Mouse (Mus musculus) cerebellum, postnatal 10 days (tissue): ENCODE results near the gene Rflnb.

Experiments used
- DNase-seq, 2 experiments: peaks; one replicate each; pipeline ENCODE4 v3.0.0; 2021; ENCODE audit warnings: mixed read lengths in 2 of 2

The Rflnb gene

DNA sequence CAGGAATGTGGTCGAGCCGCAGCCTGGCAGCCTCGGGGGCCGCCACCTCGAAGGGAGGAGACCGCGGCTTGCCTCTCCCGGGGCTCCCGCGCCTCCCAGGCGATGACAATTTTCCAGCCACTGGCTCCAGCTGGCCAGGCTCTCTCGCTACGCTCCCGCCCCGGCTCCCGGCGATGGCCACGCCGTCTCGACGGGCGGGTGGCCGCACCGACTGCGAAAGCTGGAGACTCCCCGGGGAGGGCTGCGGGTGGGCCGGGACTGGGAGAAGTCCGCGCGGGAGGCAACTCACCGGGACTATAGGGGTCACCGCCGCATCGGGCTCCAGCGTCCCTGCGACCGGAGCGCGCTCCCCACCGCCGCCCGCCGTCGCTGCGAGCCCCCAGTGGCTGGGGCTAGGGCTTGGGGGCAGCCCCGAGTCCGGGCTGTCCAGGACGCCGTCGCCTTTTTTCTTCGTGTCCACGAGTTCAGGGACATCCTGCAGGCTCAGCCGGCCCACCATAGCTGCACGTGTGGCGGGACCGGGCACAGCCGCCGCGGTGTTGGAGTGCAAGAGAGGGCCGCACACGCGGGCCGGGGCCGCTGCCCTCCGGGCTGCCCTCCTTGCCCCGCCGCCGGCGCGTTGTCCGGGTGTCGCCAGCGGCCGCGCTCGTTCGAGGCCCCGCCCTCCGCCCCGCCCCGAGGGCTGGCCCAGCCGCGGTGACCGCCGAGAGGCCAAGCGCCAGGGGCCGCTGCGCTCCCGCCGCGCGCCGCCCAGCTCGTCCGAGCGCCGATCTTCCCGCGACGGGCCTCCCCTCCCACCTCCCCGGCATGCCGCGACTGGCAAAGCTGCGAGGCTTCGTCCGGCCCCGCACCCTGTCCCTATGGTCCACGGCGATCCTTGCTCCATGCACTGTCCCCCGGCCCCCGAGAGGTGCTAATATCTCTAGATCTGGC, at the start of gene Rflnb:
Gene Rflnb, minus strand, starts transcription at position 644 of the 933 bp plus-strand sequence.
- peak; percentile 86 to 91 for DNase-seq

DNA sequence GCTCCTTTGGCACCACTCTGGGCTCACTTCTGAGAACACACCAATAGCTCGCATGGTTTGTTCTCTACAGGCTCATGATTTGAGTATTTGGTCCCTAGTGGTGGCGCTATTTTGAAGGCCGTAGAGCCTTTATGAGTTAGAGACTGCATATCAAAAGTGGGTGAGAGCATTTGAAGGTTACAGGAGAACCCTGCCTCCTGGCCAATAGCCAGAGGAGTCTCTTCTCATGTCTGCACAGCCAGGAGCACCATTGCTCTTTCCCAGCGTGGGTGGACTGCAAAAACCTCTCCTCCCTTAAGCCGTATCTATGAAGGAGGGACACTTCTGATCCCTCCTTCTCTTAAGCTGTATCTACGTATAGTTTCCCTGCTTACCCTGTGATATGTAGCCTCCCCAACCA, 49.8 kb upstream of the Rflnb start:
- DNase-seq, result no peak

DNA sequence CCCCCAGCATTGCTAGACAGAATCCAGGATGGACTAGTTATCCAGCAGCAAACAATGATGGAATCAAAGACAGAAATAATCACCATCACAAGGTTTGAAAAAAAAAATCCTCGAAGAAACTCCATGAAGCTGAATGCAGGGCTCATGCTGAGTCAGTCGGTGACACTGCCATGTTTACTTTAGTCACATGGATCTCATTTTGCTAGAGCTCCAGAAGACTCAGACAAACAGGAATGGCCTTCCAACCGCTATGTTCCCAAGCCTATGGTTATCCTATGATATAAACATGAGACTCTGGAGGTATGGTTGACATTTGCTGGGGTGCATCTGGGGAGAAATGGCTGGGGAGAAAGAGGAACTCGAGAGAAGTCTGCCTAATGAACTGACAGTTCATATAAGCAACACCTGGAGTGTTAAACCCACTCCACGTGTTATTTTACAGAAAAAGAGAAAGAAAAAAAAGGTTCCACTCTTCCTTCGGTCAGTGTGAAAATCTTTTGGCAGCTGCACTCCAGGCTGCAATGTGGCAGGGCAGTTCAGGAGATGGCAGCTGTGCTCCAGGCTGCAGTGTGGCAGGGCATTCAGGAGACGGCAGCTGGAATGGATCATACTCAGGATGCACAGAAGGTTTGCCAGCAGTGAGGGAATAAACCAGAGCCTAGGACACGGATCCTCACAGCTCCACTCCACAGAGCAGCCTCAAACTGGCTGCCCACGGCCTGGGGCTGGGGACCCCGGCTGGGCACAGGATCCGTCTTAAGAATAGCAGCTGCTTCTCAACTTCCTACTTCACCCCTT, 46.9 kb upstream of the Rflnb start:
- no peak for DNase-seq

DNA sequence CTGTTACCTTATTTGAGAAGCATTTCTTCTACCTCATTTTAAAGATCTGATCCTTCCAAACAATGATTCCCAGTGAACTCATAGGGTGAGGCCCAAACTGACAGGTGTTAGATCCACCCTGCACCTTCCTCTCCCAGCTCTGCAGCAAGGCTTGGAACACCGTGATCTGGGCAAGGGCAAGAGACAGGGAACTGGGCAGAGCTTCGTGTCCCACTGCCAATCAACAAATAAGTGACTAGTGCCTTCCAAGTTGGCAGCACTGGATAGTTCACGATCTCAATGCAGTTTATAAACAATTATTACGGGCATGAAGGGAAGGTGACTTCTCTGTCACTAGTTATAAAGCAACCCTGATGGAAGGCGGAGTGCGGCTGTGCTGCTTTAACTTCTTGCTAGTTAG, 42.2 kb upstream of the Rflnb start:
- peak in 1 of 2 experiments; percentile 28 for DNase-seq

DNA sequence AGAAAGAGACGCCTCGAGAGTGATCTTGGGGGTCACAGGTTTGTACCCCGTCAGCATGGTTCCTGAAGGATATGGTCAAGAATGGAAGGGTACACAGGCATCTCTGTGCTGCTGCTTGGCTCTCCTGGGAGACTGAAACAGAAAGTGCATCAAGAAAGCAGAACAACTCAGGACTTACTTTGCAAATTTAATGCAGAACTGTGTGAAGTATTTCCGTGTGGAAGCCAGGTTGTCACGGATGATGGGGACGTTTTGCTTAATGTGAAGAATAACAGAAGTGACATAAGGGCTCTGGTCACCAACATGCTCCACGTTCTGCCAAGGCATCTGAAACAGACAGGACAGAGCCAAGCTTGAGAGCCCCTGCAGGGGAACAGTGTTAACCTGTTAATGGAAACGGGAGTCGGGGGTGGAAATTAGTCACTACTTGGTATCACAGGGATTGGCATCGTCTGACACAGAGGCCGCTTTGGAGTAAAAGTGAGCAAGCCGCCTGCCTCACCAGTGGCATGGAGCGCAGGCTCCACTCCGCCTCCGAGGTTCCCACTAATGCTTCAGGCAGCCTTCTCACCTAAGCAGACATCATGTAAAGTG, 39.1 kb upstream of the Rflnb start:
- DNase-seq, result peak; percentile 74 to 80

DNA sequence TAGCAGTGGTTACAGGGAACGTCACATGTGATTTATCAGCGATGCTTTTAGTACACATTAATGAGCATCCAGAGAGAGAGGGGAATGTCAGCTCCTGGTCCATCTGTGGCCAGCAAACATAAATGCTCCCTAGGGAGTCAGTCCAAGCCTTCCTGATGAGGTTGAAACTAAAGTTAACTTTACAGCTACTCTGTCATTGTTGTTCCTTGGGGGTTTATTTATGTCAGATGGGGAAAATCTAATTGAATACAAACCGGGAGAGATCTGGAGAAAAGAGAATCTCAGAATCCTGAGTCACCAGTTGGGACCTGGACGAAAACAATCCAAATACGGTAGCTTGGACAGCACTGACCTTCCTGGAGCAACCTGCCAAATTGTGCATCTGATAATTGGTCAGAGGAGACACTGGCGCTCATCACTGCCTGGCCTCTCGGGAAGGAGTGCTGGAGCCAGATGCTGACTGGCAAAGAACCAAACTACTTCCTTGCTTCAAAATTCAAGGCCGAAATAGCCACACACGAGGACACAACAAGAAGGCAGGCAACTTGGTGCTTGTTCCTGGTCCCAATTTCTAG, 38.0 kb upstream of the Rflnb start:
- peak; percentile 65 to 67 for DNase-seq

DNA sequence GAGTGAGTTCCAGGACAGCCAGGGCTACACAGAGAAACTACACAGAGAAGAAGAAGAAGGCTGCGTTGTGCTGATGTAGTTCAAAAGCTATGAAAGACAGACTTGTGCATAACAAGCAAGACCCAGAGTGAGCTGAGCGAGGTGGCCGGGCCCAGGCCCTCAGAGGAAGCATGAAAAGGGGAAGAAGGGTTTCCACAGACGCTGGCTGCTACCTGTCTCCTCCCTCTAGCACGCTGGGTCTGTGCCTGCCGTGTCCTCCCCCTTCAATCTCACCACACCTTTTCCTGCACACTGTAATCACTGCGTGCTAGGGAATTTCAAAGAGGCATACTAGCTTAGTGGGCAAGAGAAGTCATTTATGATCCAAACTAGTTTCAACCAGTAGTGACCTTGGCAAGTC, 36.8 kb upstream of the Rflnb start:
- DNase-seq, result no peak

DNA sequence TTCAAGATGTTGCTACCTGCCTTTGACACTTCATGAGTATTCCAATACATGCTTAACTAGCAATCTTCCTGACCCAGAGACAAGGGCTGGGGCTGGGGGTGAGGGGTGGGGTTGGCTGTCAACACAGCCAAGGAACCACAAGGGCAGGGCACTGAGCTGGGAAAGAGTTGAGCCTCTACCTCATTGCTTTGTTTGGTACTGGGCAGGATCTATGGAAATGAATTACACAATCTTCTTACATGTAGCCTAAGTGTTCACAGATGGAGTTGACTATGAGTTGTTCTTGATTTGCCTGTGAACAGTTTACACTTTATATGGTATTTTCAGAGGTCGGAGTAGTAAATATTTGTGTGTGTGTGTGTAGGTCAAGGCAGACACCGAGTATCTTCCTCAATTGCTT, 33.3 kb upstream of the Rflnb start:
- no peak for DNase-seq

DNA sequence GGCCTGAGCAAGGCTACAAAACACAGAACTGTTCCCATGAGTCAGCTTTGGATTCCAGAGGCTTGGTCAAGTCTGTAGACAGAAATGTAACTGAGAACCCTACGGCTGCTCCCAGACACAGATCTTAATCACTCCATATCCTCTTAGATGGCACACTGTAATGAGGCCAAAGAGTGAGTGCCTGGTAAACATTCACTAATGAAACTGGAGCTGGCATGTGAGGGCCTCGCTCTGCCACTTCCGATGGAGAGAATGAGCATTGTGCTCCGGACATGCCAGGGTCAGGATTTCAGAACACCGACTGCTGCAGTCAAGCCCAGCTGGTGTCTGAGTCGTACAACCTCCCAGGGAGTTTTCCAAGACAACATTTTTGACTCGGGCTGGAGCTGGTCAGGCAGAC, 32.4 kb upstream of the Rflnb start:
- DNase-seq, result no peak

DNA sequence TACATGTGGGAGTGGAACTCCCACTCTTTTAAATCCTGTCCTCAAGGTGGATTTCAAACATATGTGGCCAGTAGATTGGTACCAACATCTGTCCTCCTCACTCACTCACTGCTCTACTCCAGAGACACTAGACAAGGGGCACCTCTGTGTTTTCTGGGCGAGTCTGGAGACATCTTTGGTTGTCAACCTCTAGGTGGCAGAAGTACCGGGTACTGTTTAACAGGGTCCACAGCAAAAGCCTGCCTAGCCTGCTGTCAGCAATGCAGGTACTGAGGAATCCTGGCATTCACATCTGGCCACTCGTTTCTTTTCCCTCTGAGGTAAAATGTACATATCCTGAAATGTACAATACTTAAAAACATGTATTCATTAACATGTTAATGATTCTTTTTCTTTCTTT, 28.9 kb upstream of the Rflnb start:
- DNase-seq, result no peak

DNA sequence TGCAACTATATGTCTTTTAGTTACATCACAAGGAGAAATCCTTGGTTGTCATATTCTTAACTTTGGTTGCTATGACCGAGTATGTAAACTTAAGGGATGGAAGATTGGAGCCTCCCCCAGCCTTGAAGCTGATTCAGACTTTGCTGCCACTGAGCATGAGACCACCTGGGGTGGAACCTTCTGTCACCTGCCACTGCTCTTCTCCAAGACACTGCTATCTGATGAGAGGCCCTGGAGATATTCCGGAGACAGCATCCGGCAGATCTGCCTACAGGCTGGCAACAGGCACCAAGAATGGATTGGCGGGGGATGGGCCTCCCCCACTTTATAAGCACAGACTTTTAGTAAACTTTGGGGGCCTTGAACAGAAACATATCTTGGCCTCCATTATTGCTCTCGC, 24.9 kb upstream of the Rflnb start:
- peak; percentile 71 to 79 for DNase-seq

DNA sequence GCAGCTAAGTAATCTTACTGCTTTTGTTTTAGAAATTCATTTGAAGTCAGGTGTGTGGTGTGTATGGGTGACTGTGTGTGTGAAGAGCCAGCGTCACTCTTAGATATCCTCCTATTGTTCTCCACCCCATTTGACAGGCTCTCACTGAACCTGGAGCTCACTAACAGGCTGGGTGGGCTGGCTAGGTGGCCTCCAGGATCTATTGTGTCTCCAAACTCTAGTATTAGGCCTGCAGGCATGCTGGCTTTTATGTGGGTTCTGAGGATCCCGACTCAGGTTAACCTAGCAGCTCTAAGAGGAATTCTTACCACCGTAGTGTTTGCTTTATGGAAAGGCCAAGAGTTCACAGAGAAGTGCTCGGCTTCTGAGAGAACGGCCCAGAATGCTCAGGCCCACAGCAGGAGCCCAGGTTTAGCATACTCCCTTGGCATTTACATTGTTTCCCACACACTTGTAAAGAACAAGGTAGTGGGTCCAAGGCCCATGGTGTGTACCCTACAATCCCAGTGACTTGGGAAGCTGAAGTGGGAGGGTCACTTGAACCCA, 23.5 kb upstream of the Rflnb start:
- no peak for DNase-seq

DNA sequence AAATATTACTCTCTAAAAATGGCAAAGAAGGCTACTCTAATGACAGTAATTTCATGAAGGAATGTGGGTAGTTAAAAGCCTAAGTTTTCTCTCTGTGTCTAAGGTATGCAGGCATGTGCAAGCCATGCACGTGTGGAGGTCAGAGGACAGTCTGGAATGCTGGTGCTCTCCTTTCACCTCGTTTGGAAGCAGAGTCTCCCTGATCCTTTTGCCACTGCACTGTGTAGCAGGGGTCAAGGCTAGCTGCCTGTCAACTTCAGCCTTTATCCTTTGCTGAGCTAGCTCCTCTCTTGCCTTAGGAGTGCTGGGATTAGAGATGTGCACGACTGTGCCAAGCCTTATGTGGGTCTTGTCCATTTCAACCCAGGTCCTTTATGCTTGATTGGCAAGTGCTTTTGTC, 22.9 kb upstream of the Rflnb start:
- DNase-seq, result no peak

DNA sequence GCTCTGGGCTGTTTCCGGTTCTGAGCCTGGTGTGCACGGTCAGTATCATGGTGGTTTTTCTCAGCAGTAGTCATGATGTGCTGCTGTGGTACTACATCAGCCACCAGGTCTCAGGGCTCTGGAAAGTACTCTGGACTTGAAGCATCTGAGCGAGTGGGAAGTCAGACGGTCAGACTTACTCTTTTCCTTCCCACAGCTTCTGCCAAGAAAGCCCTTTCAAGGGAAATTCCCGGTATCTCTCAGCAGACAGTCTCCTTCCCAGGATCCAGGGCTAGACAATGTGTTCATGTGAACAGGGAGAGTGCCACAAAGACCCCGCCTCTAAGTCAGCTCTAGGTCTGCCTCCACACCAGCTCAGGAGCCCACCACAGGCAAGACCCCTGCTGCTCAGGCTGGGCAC, 17.8 kb upstream of the Rflnb start:
- DNase-seq, result no peak

DNA sequence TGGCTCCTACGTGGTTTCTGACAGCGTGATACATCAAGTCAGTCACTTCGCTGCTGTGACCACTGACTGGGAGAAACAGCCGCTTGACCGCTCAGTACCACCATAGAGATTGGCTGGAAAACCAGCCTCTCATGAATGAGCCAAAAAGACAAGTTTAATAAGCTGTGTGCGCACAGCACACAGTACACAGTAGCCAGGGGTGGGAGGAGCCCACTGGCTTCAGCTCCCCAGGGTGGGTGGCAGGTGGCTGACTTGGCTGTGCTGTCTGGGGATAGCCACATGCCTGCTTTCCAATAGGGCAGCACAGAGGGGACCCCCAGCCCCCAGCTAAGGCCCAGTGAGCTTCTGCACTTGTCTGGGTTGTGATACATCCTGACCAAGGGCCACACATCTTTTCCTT, 16.9 kb upstream of the Rflnb start:
- peak; percentile 63 to 80 for DNase-seq

DNA sequence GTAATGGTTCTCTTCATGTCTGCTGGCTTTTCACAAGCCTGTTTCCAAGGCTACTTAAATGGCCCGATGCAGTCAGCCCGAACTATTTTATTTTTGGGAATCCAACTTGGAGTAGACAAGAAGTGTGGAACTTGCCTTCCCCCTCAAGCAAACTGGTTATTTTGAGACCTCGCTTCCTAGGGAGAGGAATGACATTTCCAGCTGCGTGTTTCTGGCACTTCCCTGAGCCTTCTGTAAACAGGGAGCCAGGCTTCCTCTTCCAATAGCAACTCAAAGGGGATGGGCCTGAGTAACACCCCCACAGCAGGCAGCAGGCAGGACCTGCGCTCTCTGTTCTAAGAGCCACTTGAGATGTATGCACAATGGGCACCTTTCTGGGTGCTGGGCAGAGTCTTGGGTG, 15.3 kb upstream of the Rflnb start:
- peak in 1 of 2 experiments; percentile 42 for DNase-seq

DNA sequence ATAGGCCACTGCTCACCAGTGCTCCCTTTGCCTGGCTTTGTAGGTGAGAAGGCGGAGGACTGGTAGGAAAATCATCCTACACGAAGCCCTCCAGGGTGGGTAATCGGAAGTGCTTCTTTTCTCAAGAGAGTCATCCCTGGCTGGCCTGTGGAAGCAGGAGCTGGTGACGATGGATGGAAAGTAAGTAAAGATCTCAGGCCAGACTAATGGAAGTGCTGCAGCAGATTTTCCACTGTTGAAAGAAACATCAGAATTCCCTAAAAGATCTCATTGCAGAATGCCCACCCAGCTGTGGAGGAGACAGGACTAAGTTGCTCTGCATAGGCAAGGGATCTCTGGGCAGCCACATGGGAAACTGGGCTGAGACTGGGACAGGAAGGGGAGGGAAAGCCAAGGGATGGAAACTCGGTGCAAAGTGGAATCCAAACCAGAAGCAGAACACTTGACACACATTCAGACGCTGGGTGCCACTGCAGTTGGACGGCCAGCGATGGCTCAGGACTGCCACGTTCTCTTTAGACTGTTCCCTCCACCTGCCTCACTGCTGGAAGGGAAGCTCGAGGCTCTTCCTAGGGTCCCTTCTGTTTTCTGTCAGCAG, 14.6 kb upstream of the Rflnb start:
- DNase-seq, result no peak

DNA sequence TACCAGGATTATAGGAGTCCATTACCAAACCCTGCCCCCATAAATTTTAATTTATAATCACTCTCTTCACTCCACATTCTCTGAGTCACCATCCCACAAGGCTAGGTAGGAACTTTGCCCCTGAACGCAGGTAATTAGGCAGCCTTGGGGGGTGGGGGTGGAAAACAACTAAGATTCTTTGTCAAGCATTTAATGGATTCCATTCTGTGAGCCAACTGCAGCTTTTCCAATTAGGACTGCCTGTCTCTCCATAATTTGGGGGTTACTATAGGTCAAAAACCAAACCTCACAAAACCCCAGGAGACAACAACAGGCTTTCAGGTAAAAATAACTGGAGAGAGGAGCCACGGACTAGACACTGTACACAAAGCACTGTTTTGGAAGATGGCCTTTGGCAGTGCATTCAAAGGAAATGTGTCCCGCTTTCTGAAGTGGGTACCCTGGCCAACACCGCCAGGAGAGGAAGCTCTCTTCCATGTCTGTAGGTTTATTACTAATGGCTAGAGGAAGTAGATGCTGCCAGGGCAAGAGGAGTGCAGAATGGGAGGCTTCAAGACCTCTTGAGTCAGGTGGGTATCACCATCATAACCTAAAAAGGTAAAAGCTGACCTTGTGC, 13.3 kb upstream of the Rflnb start:
- DNase-seq, result peak in 1 of 2 experiments; percentile 33

DNA sequence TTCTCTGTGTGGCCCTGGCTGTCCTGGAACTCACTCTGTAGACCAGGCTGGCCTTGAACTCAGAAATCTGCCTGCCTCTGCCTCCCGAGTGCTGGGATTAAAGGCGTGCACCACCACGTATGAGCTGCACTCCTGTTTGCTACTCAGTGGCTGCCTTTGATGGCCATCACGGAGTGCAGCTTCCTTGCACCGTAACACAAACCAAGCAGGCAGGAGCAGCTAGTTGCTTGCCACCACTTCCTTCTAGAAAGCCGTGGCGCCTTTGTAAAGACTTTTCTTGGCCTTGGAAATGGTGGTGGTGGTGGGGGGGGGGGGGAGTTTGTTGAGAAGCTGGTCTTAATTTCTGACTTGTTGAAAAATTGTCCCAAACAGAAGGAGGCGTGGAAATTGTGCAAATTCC, 12.5 kb upstream of the Rflnb start:
- DNase-seq, result no peak

DNA sequence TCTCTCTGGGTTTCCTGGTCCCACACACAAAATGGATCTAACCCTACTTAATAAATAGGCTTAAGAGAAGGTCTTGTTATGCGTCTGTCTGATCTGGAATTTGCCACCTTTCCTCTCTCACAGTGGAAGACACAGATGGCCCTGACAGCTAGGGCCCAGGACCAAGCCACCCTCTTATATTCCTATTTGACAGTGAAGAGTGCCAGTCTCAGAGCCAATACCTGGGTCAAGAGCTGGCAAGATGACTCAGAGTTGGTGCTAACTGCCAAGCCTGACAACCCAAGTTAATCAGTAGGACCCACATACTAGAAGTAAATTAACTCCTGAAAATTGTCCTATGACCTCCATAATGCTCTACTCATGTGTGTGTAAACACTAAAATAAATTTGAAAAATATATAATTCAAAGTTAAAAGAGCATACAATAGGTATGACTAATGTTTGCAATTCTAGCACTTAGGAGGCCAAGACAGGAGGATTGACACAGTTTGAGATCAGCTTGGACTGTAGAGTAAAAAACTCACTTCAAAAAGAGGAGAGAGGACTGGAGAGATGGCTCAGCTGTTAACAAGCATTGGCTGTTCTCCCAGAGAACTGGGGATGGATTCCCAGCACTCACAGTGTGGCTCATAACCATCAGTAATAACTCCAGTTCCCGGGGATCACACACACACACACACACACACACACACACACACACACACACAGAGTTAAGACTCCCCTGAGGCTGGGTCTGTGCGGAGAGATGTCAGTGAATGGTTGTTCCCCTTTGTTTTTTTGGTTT, 11.9 kb upstream of the Rflnb start:
- DNase-seq, result peak; percentile 77 to 84
